Mouse (Mus musculus): ENCODE measurements at regions not wholly inside any gene's neighbourhood (a gene's known extent, or its start where the extent isn't known, plus 50 kb on each side); places are given as distances from the start of the nearest gene placed in this dataset.

DNA sequence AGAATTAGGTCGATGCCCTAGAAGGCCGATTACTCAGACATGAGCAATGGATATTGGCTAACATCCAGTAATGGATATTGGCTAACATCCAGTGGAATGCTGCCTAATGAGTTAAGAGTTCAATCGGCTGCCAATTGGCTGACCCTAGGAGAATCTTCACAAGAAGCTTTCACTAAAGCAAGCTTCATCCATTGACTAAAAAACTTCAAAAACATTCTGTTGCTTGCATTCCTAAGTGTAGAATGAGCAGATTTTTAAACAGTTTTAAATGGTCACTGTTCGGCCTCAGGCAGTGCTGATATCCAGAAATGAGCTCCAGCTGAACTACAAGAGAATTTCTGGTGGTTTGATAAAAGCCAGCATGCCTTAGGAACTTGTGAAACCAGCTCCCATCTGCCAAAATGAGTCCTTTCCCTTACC lies 56.8 kb upstream of the Cenpe start:
- peak; percentile 37 for DNase-seq (ENCODE audit: low read depth, low spot score)
